Mouse (Mus musculus) forebrain, embryonic 15.5 days (tissue): Measurements from ENCODE around the gene Srms. TPM values are rescaled to one million over a fixed set of nuclear protein-coding genes. Genes with fewer than 3 reads are reported as not detected.

Experiments
- ATAC-seq: fragments of 200-750 bp; cut with Nextera tagmentation; replicated peaks from 2 replicates; pipeline ENCODE4 v1.8.0; 2017; ENCODE audit warnings: mild to moderate bottlenecking, moderate TSS enrichment, moderate library complexity
- H3K27ac ChIP-seq: fragments of 300-500 bp; sonication (generic); replicated peaks from 2 replicates; pipeline ENCODE4 v1.5.1; 2015; ENCODE audit warnings: mild to moderate bottlenecking, inconsistent platforms
- H3K27me3 ChIP-seq: fragments of 300-500 bp; sonication (generic); 2 replicates; pipeline ENCODE4 v1.6.1; 2015; ENCODE audit warnings: inconsistent platforms
- H3K36me3 ChIP-seq: fragments of 300-500 bp; sonication (generic); 2 replicates; pipeline ENCODE4 v1.6.1; 2015; ENCODE audit warnings: mild to moderate bottlenecking, inconsistent platforms
- H3K4me1 ChIP-seq: fragments of 300-500 bp; sonication (generic); 2 replicates; pipeline ENCODE4 v1.6.1; 2015; ENCODE audit warnings: inconsistent platforms
- H3K4me2 ChIP-seq: fragments of 300-500 bp; sonication (generic); replicated peaks from 2 replicates; pipeline ENCODE4 v1.6.1; 2015; ENCODE audit warnings: mild to moderate bottlenecking, inconsistent platforms
- H3K4me3 ChIP-seq: fragments of 300-500 bp; sonication (generic); 2 replicates; pipeline ENCODE4 v1.5.1; 2015; ENCODE audit warnings: mild to moderate bottlenecking, inconsistent platforms
- H3K9ac ChIP-seq: fragments of 300-500 bp; sonication (generic); replicated peaks from 2 replicates; pipeline ENCODE4 v1.6.1; 2015; ENCODE audit warnings: mild to moderate bottlenecking, inconsistent platforms
- H3K9me3 ChIP-seq: fragments of 300-500 bp; sonication (generic); 2 replicates; pipeline ENCODE4 v1.6.1; 2016; ENCODE audit warnings: inconsistent platforms
- WGBS: fragments of 180-500 bp; shearing (Covaris S2); methylation state at CpG from one replicate; pipeline ENCODE4 v1.1.7; 2015; ENCODE audit warnings: mixed read lengths; 5-methylcytosine and 5-hydroxymethylcytosine counted together
- polyA plus RNA-seq: library from polyadenylated mRNA; unstranded; fragments of >200 nt; fragmentation: Nextera tagmentation; extraction: Ambion mirVana; gene quantifications from 2 replicates; pipeline ENCODE4 v1.2.1, GENCODE M21; 2015

Srms gene
- polyA plus RNA-seq, 1 experiment from 2014 or later: 0.06 TPM

DNA sequence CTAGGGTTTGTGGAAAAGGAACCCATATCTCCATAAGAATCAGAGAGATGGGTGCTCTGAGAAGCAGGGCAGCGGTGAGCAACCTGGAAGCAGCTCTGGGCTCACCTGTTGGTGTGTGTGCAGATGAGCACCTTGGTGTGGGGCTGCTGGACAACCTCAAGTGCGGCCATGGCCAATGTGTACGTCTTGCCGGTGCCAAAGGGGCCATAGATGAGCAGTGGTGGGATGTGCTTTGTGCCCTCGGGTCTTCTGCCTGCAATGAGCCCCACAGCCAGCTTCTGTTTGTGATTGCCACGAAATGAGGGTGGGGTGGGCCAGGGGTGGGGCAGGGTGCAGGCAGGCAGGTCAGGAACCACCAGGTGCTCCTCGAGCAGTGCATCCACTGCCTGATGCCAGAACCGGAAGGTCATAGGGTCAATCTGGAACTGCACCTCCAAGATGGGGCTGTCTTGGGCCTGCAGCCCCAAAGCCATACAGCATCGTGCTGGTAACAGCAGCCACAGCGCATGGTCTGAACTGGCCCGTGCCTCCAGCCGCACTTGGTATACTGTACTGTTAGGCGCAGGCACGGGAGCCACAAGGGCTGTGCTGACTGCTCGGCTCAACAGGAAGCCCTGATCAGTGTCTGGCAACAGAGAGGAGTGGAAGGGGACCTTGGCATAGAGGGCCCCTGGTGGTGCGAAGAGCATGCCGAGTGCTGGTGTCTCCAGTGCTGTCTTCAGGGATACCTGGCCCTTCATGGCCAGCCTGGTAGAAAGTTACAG, 24.4 kb upstream of the Srms start:
- 91% methylated on average over 17 of the region's 17 CpGs for WGBS
- no peak overlapping the region for H3K27ac ChIP-seq

GRCm38 (mm10) chr2:181235681-181236566, 22.9 kb upstream of the Srms start:
- H3K36me3 ChIP-seq: no peaks in the 10 kb centered on the region
- H3K9me3 ChIP-seq: no peaks in the 10 kb centered on the region
- H3K4me3 ChIP-seq: no peak overlapping the region
- no peak for ATAC-seq
- no peak overlapping the region for H3K4me2 ChIP-seq
- no peak overlapping the region for H3K27ac ChIP-seq
- no peaks in the 10 kb centered on the region for H3K4me1 ChIP-seq
- H3K9ac ChIP-seq: no peak overlapping the region
- H3K27me3 ChIP-seq: no peaks in the 10 kb centered on the region
- 88% methylated on average over 23 of the region's 23 CpGs for WGBS

More for the DNA sequence above, 24.4 kb upstream of the Srms start:
- H3K27me3 ChIP-seq: no peaks in the 10 kb centered on the region
- no peak for ATAC-seq
- 0 out of 2 replicates have a peak, but pooled peaks cover 2% of the 10 kb centered on the region for H3K4me1 ChIP-seq
- H3K36me3 ChIP-seq: no peaks in the 10 kb centered on the region
- no peak overlapping the region for H3K4me3 ChIP-seq
- H3K9me3 ChIP-seq: no peaks in the 10 kb centered on the region
- no peak overlapping the region for H3K9ac ChIP-seq
- no peak overlapping the region for H3K4me2 ChIP-seq

GRCm38 (mm10) chr2:181234680-181235079, 21.7 kb upstream of the Srms start:
- Histone ChIP-seq H3K4me1 (no peaks in the 10 kb centered on the region), H3K9me3 (no peaks in the 10 kb centered on the region), H3K27me3 (no peaks in the 10 kb centered on the region), H3K27ac (no peak overlapping the region), H3K36me3 (no peaks in the 10 kb centered on the region), H3K9ac (no peak overlapping the region), H3K4me2 (no peak overlapping the region), H3K4me3 (no peak overlapping the region)
- WGBS: 91% methylated on average over 11 of the region's 11 CpGs
- no peak for ATAC-seq

DNA sequence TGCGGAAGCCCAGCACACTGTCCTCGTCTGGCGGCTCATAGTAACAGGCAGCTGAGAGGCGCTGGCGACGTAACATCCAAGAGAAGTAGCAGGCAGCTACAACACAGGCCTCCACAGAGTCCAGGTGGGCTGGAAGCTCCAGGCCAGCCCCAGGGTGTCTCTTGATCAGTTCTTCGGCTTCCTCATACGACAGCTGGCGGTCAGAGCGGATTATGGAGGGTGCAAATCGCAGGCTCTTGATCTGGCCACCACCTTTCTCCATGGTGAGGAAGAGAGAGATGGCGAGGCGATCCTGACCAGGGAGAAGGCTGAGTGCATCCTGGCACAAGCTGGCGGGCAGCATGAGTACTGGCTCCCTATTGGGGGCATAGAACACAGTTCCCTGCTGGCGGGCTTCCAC, 20.5 kb upstream of the Srms start:
- WGBS: 90% methylated on average over 15 of the region's 15 CpGs
- H3K36me3 ChIP-seq: no peaks in the 10 kb centered on the region
- H3K4me2 ChIP-seq: no peak overlapping the region
- H3K27ac ChIP-seq: no peak overlapping the region
- H3K9me3 ChIP-seq: no peaks in the 10 kb centered on the region
- H3K9ac ChIP-seq: no peak overlapping the region
- H3K4me1 ChIP-seq: no peaks in the 10 kb centered on the region
- H3K27me3 ChIP-seq: no peaks in the 10 kb centered on the region
- H3K4me3 ChIP-seq: no peak overlapping the region
- no peak for ATAC-seq

GRCm38 (mm10) chr2:181231171-181231570, 18.2 kb upstream of the Srms start:
- WGBS: 76% methylated on average over 20 of the region's 20 CpGs
- Histone ChIP-seq H3K4me1 (no peaks in the 10 kb centered on the region), H3K9ac (no peak overlapping the region), H3K4me2 (no peak overlapping the region), H3K36me3 (no peaks in the 10 kb centered on the region), H3K9me3 (no peaks in the 10 kb centered on the region), H3K27ac (no peak overlapping the region), H3K27me3 (no peaks in the 10 kb centered on the region), H3K4me3 (no peak overlapping the region)
- ATAC-seq: 0 out of 2 replicates have a peak, but pooled peaks have one; percentile 38

DNA sequence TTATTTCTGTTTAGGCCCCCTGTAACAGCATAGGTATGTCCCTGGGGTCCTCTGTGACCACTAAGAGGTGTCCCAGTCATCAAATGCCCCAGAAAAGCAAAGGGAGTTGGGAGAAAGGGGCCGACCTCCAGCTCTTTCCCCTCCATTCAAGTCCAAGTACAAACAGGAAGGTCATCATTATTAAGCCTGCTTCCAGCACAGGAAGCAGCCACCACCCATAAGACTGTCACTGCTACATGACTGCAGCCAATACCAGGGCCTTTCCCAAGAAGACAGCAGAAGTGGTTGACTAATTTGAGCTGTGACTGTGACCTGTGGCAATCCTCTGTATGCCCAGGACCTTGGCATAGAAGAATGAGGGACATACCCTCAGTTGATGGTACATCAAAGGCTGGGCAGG, 15.3 kb upstream of the Srms start:
- H3K27me3 ChIP-seq: no peaks in the 10 kb centered on the region
- ATAC-seq: no peak

DNA sequence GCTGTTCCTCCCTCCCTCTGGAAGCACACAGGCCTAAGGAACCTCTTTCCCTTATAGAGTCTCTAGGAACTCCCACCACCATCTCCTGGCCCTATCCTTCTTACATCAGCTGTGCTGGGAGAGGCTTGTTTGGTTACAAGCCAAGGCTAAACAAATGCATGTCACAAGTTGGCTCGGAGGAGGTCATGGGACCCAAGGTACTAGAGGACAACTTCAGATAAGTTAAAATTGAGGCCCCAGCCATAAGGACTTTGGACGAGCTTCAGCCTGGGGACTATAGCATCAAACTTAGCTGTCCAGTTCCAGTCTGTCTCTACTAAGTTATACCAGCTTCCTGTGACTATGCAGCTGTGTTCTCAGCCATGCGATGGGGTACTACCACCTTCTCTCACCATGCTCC, 14.1 kb upstream of the Srms start:
- 82% methylated on average over 3 of the region's 3 CpGs for WGBS

More for the DNA sequence above, 15.3 kb upstream of the Srms start:
- no peak overlapping the region for H3K4me3 ChIP-seq
- 83% methylated on average over 1 of the region's 1 CpGs for WGBS
- H3K4me1 ChIP-seq: no peaks in the 10 kb centered on the region
- H3K27ac ChIP-seq: no peak overlapping the region
- H3K36me3 ChIP-seq: no peaks in the 10 kb centered on the region
- H3K9ac ChIP-seq: no peak overlapping the region
- no peak overlapping the region for H3K4me2 ChIP-seq
- H3K9me3 ChIP-seq: no peaks in the 10 kb centered on the region

DNA sequence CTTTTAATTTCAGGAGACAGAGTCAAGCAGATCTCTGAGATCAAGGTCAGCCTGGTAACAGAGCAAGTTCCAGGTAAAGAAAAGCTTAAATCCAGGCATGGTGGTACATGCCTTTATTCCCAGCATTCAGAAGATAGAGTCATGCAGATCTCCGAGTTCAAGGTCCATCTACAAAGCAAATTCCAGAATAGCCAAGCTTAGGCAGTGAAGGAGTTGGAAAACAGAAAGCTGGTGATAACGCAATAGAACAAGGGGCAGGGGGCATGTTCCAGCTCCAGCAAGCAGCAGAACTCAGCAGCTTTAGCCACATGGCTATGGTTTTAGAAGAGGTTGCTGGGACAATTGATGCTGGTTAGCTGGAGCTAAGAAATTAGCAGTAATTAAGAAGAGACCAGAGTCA, 12.0 kb upstream of the Srms start:
- Histone ChIP-seq H3K4me2 (no peak overlapping the region), H3K9ac (no peak overlapping the region), H3K27me3 (no peaks in the 10 kb centered on the region), H3K27ac (no peak overlapping the region), H3K4me3 (no peak overlapping the region), H3K4me1 (peaks cover 2% of the 10 kb centered on the region), H3K36me3 (no peaks in the 10 kb centered on the region), H3K9me3 (no peaks in the 10 kb centered on the region)
- 90% methylated on average over 2 of the region's 2 CpGs for WGBS
- ATAC-seq: no peak

More for the DNA sequence above, 14.1 kb upstream of the Srms start:
- H3K4me3 ChIP-seq: no peak overlapping the region
- no peaks in the 10 kb centered on the region for H3K27me3 ChIP-seq
- no peaks in the 10 kb centered on the region for H3K4me1 ChIP-seq
- no peak overlapping the region for H3K27ac ChIP-seq
- no peak for ATAC-seq
- H3K36me3 ChIP-seq: no peaks in the 10 kb centered on the region
- H3K9me3 ChIP-seq: no peaks in the 10 kb centered on the region
- H3K9ac ChIP-seq: no peak overlapping the region
- no peak overlapping the region for H3K4me2 ChIP-seq

DNA sequence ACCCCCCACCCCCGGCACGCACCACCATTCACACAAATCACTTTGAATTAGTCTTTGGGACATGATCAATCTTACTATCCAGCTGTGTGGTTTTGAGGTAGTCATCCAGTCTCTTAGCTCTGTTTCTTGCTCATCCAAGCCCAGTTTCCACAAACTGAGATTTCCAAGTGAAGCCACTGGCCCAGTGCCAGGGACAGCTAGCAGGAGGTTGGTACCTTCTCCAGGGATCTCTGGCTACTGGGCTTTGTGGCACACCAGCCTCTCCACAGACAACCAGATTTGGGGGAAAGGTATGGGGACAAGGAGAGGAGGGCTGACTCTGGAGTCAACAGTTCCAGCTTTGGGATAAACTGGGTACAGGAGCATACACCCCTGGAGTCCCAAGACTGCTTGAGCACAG, 7.4 kb upstream of the Srms start:
- Histone ChIP-seq H3K4me1 (peaks cover 10% of the 10 kb centered on the region), H3K9me3 (no peaks in the 10 kb centered on the region), H3K36me3 (no peaks in the 10 kb centered on the region), H3K4me3 (no peak overlapping the region), H3K27me3 (no peaks in the 10 kb centered on the region), H3K9ac (no peak overlapping the region), H3K4me2 (peak overlapping the region; percentile 48; the same call in 1 of the 2 replicates), H3K27ac (no peak overlapping the region)
- ATAC-seq: no peak
- 46% methylated on average over 2 of the region's 2 CpGs for WGBS

- Histone ChIP-seq H3K4me2 (peak within 1 kb of the TSS; percentile 48), H3K27me3 (peaks cover 4% of the 10 kb centered on the region; the same call in 1 of the 2 replicates), H3K9me3 (no peaks in the 10 kb centered on the region), H3K4me3 (peak within 1 kb of the TSS; percentile 27), H3K27ac (peak within 1 kb of the TSS; percentile 43; the same call in 1 of the 2 replicates), H3K4me1 (peaks cover 10% of the 10 kb centered on the region), H3K36me3 (no peaks in the 10 kb centered on the region), H3K9ac (no peak within 1 kb of the TSS; the same call in 1 of the 2 replicates)
- ATAC-seq: peak; percentile 70
- 4% methylated on average over 25 of the region's 25 CpGs for WGBS
Measured at GRCm38 (mm10) chr2:181219538-181220216, 6.7 kb upstream of the Srms start, which contains the start of gene Fndc11. Gene Fndc11 (plus strand): TSS chr2:181220013.

GRCm38 (mm10) chr2:181218881-181219485, 6.0 kb upstream of the Srms start:
- Histone ChIP-seq H3K36me3 (no peaks in the 10 kb centered on the region), H3K4me1 (peaks cover 10% of the 10 kb centered on the region), H3K27ac (no peak overlapping the region), H3K4me2 (no peak overlapping the region), H3K9ac (no peak overlapping the region), H3K4me3 (no peak overlapping the region), H3K27me3 (peaks cover 10% of the 10 kb centered on the region; the same call in 1 of the 2 replicates), H3K9me3 (no peaks in the 10 kb centered on the region)
- 68% methylated on average over 5 of the region's 5 CpGs for WGBS
- no peak for ATAC-seq
